Mouse (Mus musculus): ENCODE measurements around the gene Ryr2. TPM values are rescaled to one million over a fixed set of nuclear protein-coding genes. Genes with fewer than 3 reads are reported as not detected.

The Ryr2 gene
- total RNA-seq, 2 experiments from 2014 or later: 170 to 177 TPM

GRCm38 (mm10) chr13:11908123-11908522 is 198.6 kb downstream of the Ryr2 start:
- intact Hi-C loops (cut with DNase I): no loop called here
- no peak for DNase-seq (ENCODE audit: low spot score in 2 of 2)

- peak in 1 of 2 experiments; percentile 44 for DNase-seq (ENCODE audit: low spot score in 2 of 2)
- intact Hi-C loops (cut with DNase I): no loop called here
Measured at GRCm38 (mm10) chr13:11905126-11905525, 201.6 kb downstream of the Ryr2 start.

GRCm38 (mm10) chr13:11903272-11903671 is 203.5 kb downstream of the Ryr2 start:
- intact Hi-C loops (cut with DNase I): no loop called here
- DNase-seq (ENCODE audit: low spot score in 2 of 2): no peak

- intact Hi-C loops (cut with DNase I): no loop called here
- DNase-seq (ENCODE audit: low spot score in 2 of 2): no peak
Measured at GRCm38 (mm10) chr13:11902856-11903255, 203.9 kb downstream of the Ryr2 start.

- DNase-seq (ENCODE audit: low spot score in 2 of 2): no peak
- intact Hi-C loops (cut with DNase I): no loop called here
Measured at GRCm38 (mm10) chr13:11900631-11901030, 206.1 kb downstream of the Ryr2 start.

- intact Hi-C loops (cut with DNase I): no loop called here
- DNase-seq (ENCODE audit: low spot score in 2 of 2): no peak
Measured at GRCm38 (mm10) chr13:11895631-11896030, 211.1 kb downstream of the Ryr2 start.

- intact Hi-C loops (cut with DNase I): no loop called here
- no peak for DNase-seq (ENCODE audit: low spot score in 2 of 2)
Measured at GRCm38 (mm10) chr13:11891739-11892138, 215.0 kb downstream of the Ryr2 start.

GRCm38 (mm10) chr13:11891115-11891514 is 215.6 kb downstream of the Ryr2 start:
- intact Hi-C loops (cut with DNase I): no loop called here
- peak in 1 of 2 experiments; percentile 37 for DNase-seq (ENCODE audit: low spot score in 2 of 2)

- DNase-seq (ENCODE audit: low spot score in 2 of 2): peak in 1 of 2 experiments; percentile 89
- intact Hi-C loops (cut with DNase I): loop anchor here (5.0 kb wide), 1 partner anchor 223 kb away; the partner anchor contains the start of gene Ryr2
Measured at GRCm38 (mm10) chr13:11884175-11884574, 222.6 kb downstream of the Ryr2 start.

GRCm38 (mm10) chr13:11882359-11882758 is 224.4 kb downstream of the Ryr2 start:
- no peak for DNase-seq (ENCODE audit: low spot score in 2 of 2)
- intact Hi-C loops (cut with DNase I): loop anchor here (5.0 kb wide), 1 partner anchor 225 kb away; the partner anchor contains the start of gene Ryr2

GRCm38 (mm10) chr13:11880503-11881227 is 226.1 kb downstream of the Ryr2 start:
- intact Hi-C loops (cut with DNase I): loop anchor here (5.0 kb wide), 1 partner anchor 227 kb away; the partner anchor contains the start of gene Ryr2
- no peak for DNase-seq (ENCODE audit: low spot score in 2 of 2)

GRCm38 (mm10) chr13:11879037-11879436 is 227.7 kb downstream of the Ryr2 start:
- no peak for DNase-seq (ENCODE audit: low spot score in 2 of 2)
- intact Hi-C loops (cut with DNase I): no loop called here

- intact Hi-C loops (cut with DNase I): no loop called here
- DNase-seq (ENCODE audit: low spot score in 2 of 2): no peak
Measured at GRCm38 (mm10) chr13:11874852-11875251, 231.9 kb downstream of the Ryr2 start.

- no peak for DNase-seq (ENCODE audit: low spot score in 2 of 2)
- intact Hi-C loops (cut with DNase I): no loop called here
Measured at GRCm38 (mm10) chr13:11869971-11870370, 236.8 kb downstream of the Ryr2 start.

GRCm38 (mm10) chr13:11869486-11869885 is 237.3 kb downstream of the Ryr2 start:
- DNase-seq (ENCODE audit: low spot score in 2 of 2): no peak
- intact Hi-C loops (cut with DNase I): no loop called here

- no peak for DNase-seq (ENCODE audit: low spot score in 2 of 2)
- intact Hi-C loops (cut with DNase I): no loop called here
Measured at GRCm38 (mm10) chr13:11868979-11869378, 237.8 kb downstream of the Ryr2 start.

GRCm38 (mm10) chr13:11868056-11868455 is 238.7 kb downstream of the Ryr2 start:
- intact Hi-C loops (cut with DNase I): no loop called here

GRCm38 (mm10) chr13:11865261-11865660 is 241.5 kb downstream of the Ryr2 start:
- DNase-seq (ENCODE audit: low spot score in 2 of 2): peak in 1 of 2 experiments; percentile 64
- intact Hi-C loops (cut with DNase I): no loop called here

More at GRCm38 (mm10) chr13:11868056-11868455, 238.7 kb downstream of the Ryr2 start:
- DNase-seq (ENCODE audit: low spot score in 2 of 2): no peak

GRCm38 (mm10) chr13:11851691-11852090 is 255.1 kb downstream of the Ryr2 start:
- intact Hi-C loops (cut with DNase I): no loop called here

GRCm38 (mm10) chr13:11843889-11844288 is 262.9 kb downstream of the Ryr2 start:
- intact Hi-C loops (cut with DNase I): no loop called here
- no peak for DNase-seq (ENCODE audit: low spot score in 2 of 2)

More at GRCm38 (mm10) chr13:11851691-11852090, 255.1 kb downstream of the Ryr2 start:
- DNase-seq (ENCODE audit: low spot score in 2 of 2): no peak

- intact Hi-C loops (cut with DNase I): no loop called here
Measured at GRCm38 (mm10) chr13:11837870-11838269, 268.9 kb downstream of the Ryr2 start.

More at GRCm38 (mm10) chr13:11837870-11838269, 268.9 kb downstream of the Ryr2 start:
- DNase-seq (ENCODE audit: low spot score in 2 of 2): peak in 1 of 2 experiments; percentile 24
